Mouse (Mus musculus) bone marrow, adult 2 months (tissue): ENCODE results near the gene Rbm47. TPM values are rescaled to one million over a fixed set of nuclear protein-coding genes. Genes with fewer than 3 reads are reported as not detected.

Experiments used
- H3K27ac ChIP-seq: fragments of 200-500 bp; 2 replicates; pipeline ENCODE4 v1.5.1; 2012; ENCODE audit warnings: low read depth, mild to moderate bottlenecking, control low read depth, inconsistent platforms, low read length; ENCODE audit not compliant: control insufficient read depth, poor library complexity, insufficient read depth
- H3K4me1 ChIP-seq: fragments of 200-500 bp; 2 replicates; pipeline ENCODE4 v1.6.1; 2011; ENCODE audit warnings: low read length; ENCODE audit not compliant: control insufficient read depth, insufficient read depth
- H3K4me3 ChIP-seq: fragments of 200-500 bp; replicated peaks from 2 replicates; pipeline ENCODE3; 2011; ENCODE audit warnings: mild to moderate bottlenecking, low read depth, low read length, control low read depth; ENCODE audit not compliant: control insufficient read depth
- CTCF ChIP-seq: fragments of 200-500 bp; IDR thresholded peaks from 2 replicates; pipeline ENCODE4 v1.5.1; 2011; ENCODE audit warnings: low read length, control low read depth; ENCODE audit not compliant: control insufficient read depth, insufficient read depth
- POLR2A ChIP-seq: fragments of 200-500 bp; IDR thresholded peaks from 2 replicates; pipeline ENCODE4 v1.6.1; 2011; ENCODE audit warnings: low read depth, mild to moderate bottlenecking, control low read depth, low read length, borderline replicate concordance; ENCODE audit not compliant: control insufficient read depth
- WGBS: fragments of 180-500 bp; shearing (Covaris S2); methylation state at CpG from one replicate; pipeline ENCODE4 v1.1.7; 2018; 5-methylcytosine and 5-hydroxymethylcytosine counted together
- polyA plus RNA-seq: library from polyadenylated mRNA; stranded (reverse); fragments of >200 nt; gene quantifications from 2 replicates; pipeline ENCODE4 v1.2.4, GENCODE M21; 2011; ENCODE audit warnings: low replicate concordance; ENCODE audit not compliant: missing spikeins, insufficient read depth, insufficient read length

Gene Rbm47
- polyA plus RNA-seq, result 3.7 and 4.9 TPM in 2 replicates

GRCm38 (mm10) chr5:66173018-66173417 lies at the start of gene Rbm47:
Rbm47 (minus strand) TSS chr5:66173118.
- H3K4me3 ChIP-seq, result no peak within 1 kb of the TSS
- whole genome bisulfite sequencing, result 80% methylated on average over 2 of the region's 2 CpGs
- no peaks in the 10 kb centered on the region; the same call in 1 of the 2 replicates for H3K4me1 ChIP-seq
- TF ChIP-seq POLR2A, result no peak
- TF ChIP-seq CTCF, result no peak
- H3K27ac ChIP-seq, result no peak within 1 kb of the TSS

GRCm38 (mm10) chr5:66220620-66221019 lies 47.7 kb upstream of the Rbm47 start:
- TF ChIP-seq CTCF (no peak), POLR2A (no peak)

GRCm38 (mm10) chr5:66219692-66220091 lies 46.8 kb upstream of the Rbm47 start:
- H3K4me3 ChIP-seq, result no peak overlapping the region
- H3K4me1 ChIP-seq, result no peaks in the 10 kb centered on the region
- H3K27ac ChIP-seq, result no peak overlapping the region
- 38% methylated on average over 6 of the region's 6 CpGs for WGBS
- TF ChIP-seq CTCF (no peak), POLR2A (no peak)

More at GRCm38 (mm10) chr5:66220620-66221019, 47.7 kb upstream of the Rbm47 start:
- 85% methylated on average over 9 of the region's 9 CpGs for WGBS
- H3K27ac ChIP-seq, result no peak overlapping the region
- no peaks in the 10 kb centered on the region for H3K4me1 ChIP-seq
- H3K4me3 ChIP-seq, result no peak overlapping the region

GRCm38 (mm10) chr5:66215569-66216277 lies 42.8 kb upstream of the Rbm47 start:
- Histone ChIP-seq H3K4me1 (no peaks in the 10 kb centered on the region), H3K27ac (no peak overlapping the region), H3K4me3 (no peak overlapping the region)
- 68% methylated on average over 10 of the region's 10 CpGs for WGBS
- TF ChIP-seq CTCF (no peak), POLR2A (no peak)

- Histone ChIP-seq H3K4me3 (no peak overlapping the region), H3K27ac (no peak overlapping the region), H3K4me1 (no peaks in the 10 kb centered on the region)
- 78% methylated on average over 7 of the region's 7 CpGs for WGBS
- TF ChIP-seq POLR2A (no peak), CTCF (no peak)
Measured at GRCm38 (mm10) chr5:66214395-66214935, 41.5 kb upstream of the Rbm47 start.

GRCm38 (mm10) chr5:66209532-66210176 lies 36.7 kb upstream of the Rbm47 start:
- TF ChIP-seq CTCF (no peak), POLR2A (no peak)
- H3K4me1 ChIP-seq, result no peaks in the 10 kb centered on the region
- 80% methylated on average over 5 of the region's 5 CpGs for WGBS
- no peak overlapping the region for H3K27ac ChIP-seq
- no peak overlapping the region for H3K4me3 ChIP-seq

- H3K27ac ChIP-seq, result no peak overlapping the region
- TF ChIP-seq CTCF, result no peak
- TF ChIP-seq POLR2A, result no peak
- WGBS, result 81% methylated on average over 4 of the region's 4 CpGs
- no peak overlapping the region for H3K4me3 ChIP-seq
- H3K4me1 ChIP-seq, result no peaks in the 10 kb centered on the region; the same call in 1 of the 2 replicates
Measured at GRCm38 (mm10) chr5:66204966-66205365, 32.0 kb upstream of the Rbm47 start.

- no peak for TF ChIP-seq CTCF
- TF ChIP-seq POLR2A, result no peak
- no peak overlapping the region for H3K4me3 ChIP-seq
- no peak overlapping the region for H3K27ac ChIP-seq
- 78% methylated on average over 1 of the region's 1 CpGs for WGBS
- H3K4me1 ChIP-seq, result no peaks in the 10 kb centered on the region; the same call in 1 of the 2 replicates
Measured at GRCm38 (mm10) chr5:66203424-66203823, 30.5 kb upstream of the Rbm47 start.
